Mouse (Mus musculus): ENCODE measurements around the gene Cdc5l.

DNA sequence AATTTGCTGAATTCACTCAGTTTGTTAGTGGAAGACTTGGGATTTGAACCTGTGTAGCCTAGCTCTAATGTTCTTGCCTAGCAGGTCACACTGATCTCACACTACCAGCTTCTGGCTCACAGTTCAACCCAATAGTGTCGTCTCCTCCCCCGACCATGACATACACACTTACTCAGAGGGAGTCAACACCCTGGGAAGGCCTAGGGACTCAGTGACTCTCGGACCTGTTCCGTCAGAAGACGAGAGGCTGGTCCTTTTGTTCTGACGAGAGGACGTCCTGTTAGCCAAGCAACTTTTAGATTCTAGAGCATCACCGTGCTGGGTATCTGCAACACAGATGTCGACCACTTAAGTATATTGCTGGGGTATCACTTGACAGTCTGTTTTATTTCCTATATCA lies 30.7 kb upstream of the Cdc5l start:
- no peak for TF ChIP-seq EP300 (IDR thresholded peaks at IDR 0.05)
- no peak for TF ChIP-seq CTCF (IDR thresholded peaks at IDR 0.05)

Data from lung, postnatal 0 days (tissue).